Mouse (Mus musculus): ENCODE measurements around the gene Ube2r2. TPM values are rescaled to one million over a fixed set of nuclear protein-coding genes. Genes with fewer than 3 reads are reported as not detected.

The Ube2r2 gene
- polyA plus RNA-seq (2015; fragmentation: Nextera tagmentation; extraction: Ambion mirVana): 67.0 and 68.6 TPM in 2 replicates

- peak within 1 kb of the TSS; percentile 75 for H3K4me2 ChIP-seq
- H3K27me3 ChIP-seq (replicated peaks): no peaks in the 10 kb centered on the region
- peak within 1 kb of the TSS; percentile 98 for H3K27ac ChIP-seq
- H3K4me1 ChIP-seq: no peaks in the 10 kb centered on the region
- ATAC-seq (ENCODE audit: insufficient read depth, low FRiP score, low read depth): peak; percentile 70
- peak within 1 kb of the TSS; percentile 97 for H3K9ac ChIP-seq
- WGBS: under 1% methylated on average over 62 of the region's 65 CpGs
- H3K9me3 ChIP-seq: no peaks in the 10 kb centered on the region
- H3K36me3 ChIP-seq: no peaks in the 10 kb centered on the region
- peak within 1 kb of the TSS; percentile 93 for H3K4me3 ChIP-seq (replicated peaks)
Observed at GRCm38 (mm10) chr4:41135711-41136453, at the start of gene Ube2r2. Gene Ube2r2, plus strand, starts transcription at chr4:41135743.

GRCm38 (mm10) chr4:41086947-41087346 lies 48.6 kb upstream of the Ube2r2 start:
- WGBS: 71% methylated on average over 9 of the region's 9 CpGs
- no peak overlapping the region for H3K9ac ChIP-seq
- H3K4me2 ChIP-seq: no peak overlapping the region
- H3K4me3 ChIP-seq (replicated peaks): no peak overlapping the region
- H3K27me3 ChIP-seq (replicated peaks): no peaks in the 10 kb centered on the region
- no peaks in the 10 kb centered on the region for H3K36me3 ChIP-seq
- no peaks in the 10 kb centered on the region for H3K9me3 ChIP-seq
- peak; percentile 66; the same call in 1 of the 2 replicates for ATAC-seq (ENCODE audit: insufficient read depth, low FRiP score, low read depth)
- H3K4me1 ChIP-seq: no peaks in the 10 kb centered on the region
- no peak overlapping the region for H3K27ac ChIP-seq

GRCm38 (mm10) chr4:41087459-41088298 lies 47.9 kb upstream of the Ube2r2 start:
- Histone ChIP-seq H3K27ac (no peak overlapping the region), H3K27me3 (replicated peaks) (no peaks in the 10 kb centered on the region), H3K36me3 (no peaks in the 10 kb centered on the region), H3K4me3 (replicated peaks) (no peak overlapping the region), H3K9ac (no peak overlapping the region), H3K4me1 (no peaks in the 10 kb centered on the region), H3K4me2 (no peak overlapping the region), H3K9me3 (no peaks in the 10 kb centered on the region)
- peak; percentile 88 for ATAC-seq (ENCODE audit: insufficient read depth, low FRiP score, low read depth)
- 77% methylated on average over 16 of the region's 16 CpGs for WGBS

GRCm38 (mm10) chr4:41089189-41089588 lies 46.4 kb upstream of the Ube2r2 start:
- Histone ChIP-seq H3K27ac (peak overlapping the region; percentile 11; the same call in 1 of the 2 replicates), H3K4me2 (no peak overlapping the region), H3K36me3 (no peaks in the 10 kb centered on the region), H3K9ac (no peak overlapping the region), H3K4me1 (0 out of 2 replicates have a peak, but pooled peaks cover under 1% of the 10 kb centered on the region), H3K4me3 (replicated peaks) (no peak overlapping the region), H3K27me3 (replicated peaks) (no peaks in the 10 kb centered on the region), H3K9me3 (no peaks in the 10 kb centered on the region)
- ATAC-seq (ENCODE audit: insufficient read depth, low FRiP score, low read depth): no peak
- WGBS: 70% methylated on average over 4 of the region's 4 CpGs

GRCm38 (mm10) chr4:41089705-41090104 lies 45.8 kb upstream of the Ube2r2 start:
- H3K27me3 ChIP-seq (replicated peaks): no peaks in the 10 kb centered on the region
- H3K27ac ChIP-seq: peak overlapping the region; percentile 23; the same call in 1 of the 2 replicates
- H3K9me3 ChIP-seq: no peaks in the 10 kb centered on the region
- H3K9ac ChIP-seq: no peak overlapping the region
- no peaks in the 10 kb centered on the region for H3K36me3 ChIP-seq
- H3K4me3 ChIP-seq (replicated peaks): no peak overlapping the region
- H3K4me2 ChIP-seq: no peak overlapping the region
- ATAC-seq (ENCODE audit: insufficient read depth, low FRiP score, low read depth): no peak
- WGBS: 52% methylated on average over 2 of the region's 2 CpGs
- H3K4me1 ChIP-seq: peaks cover 5% of the 10 kb centered on the region; the same call in 1 of the 2 replicates

- H3K4me3 ChIP-seq (replicated peaks): no peak overlapping the region
- H3K4me1 ChIP-seq: peaks cover 15% of the 10 kb centered on the region; the same call in 1 of the 2 replicates
- no peak overlapping the region for H3K4me2 ChIP-seq
- H3K9me3 ChIP-seq: no peaks in the 10 kb centered on the region
- WGBS: 29% methylated on average over 3 of the region's 3 CpGs
- no peaks in the 10 kb centered on the region for H3K27me3 ChIP-seq (replicated peaks)
- H3K27ac ChIP-seq: no peak overlapping the region
- no peak for ATAC-seq (ENCODE audit: insufficient read depth, low FRiP score, low read depth)
- H3K9ac ChIP-seq: no peak overlapping the region
- no peaks in the 10 kb centered on the region for H3K36me3 ChIP-seq
Observed at GRCm38 (mm10) chr4:41091391-41091790, 44.2 kb upstream of the Ube2r2 start.

- H3K27me3 ChIP-seq (replicated peaks): no peaks in the 10 kb centered on the region
- no peak overlapping the region for H3K27ac ChIP-seq
- no peak overlapping the region for H3K9ac ChIP-seq
- no peak overlapping the region for H3K4me3 ChIP-seq (replicated peaks)
- H3K9me3 ChIP-seq: no peaks in the 10 kb centered on the region
- no peaks in the 10 kb centered on the region for H3K36me3 ChIP-seq
- H3K4me1 ChIP-seq: peaks cover 27% of the 10 kb centered on the region
- ATAC-seq (ENCODE audit: insufficient read depth, low FRiP score, low read depth): no peak
- 63% methylated on average over 1 of the region's 1 CpGs for WGBS
- H3K4me2 ChIP-seq: no peak overlapping the region
Observed at GRCm38 (mm10) chr4:41092958-41093357, 42.6 kb upstream of the Ube2r2 start.

GRCm38 (mm10) chr4:41094361-41094760 lies 41.2 kb upstream of the Ube2r2 start:
- H3K9ac ChIP-seq: no peak overlapping the region
- H3K27ac ChIP-seq: peak overlapping the region; percentile 31; the same call in 1 of the 2 replicates
- H3K4me1 ChIP-seq: peaks cover 34% of the 10 kb centered on the region
- no peaks in the 10 kb centered on the region for H3K9me3 ChIP-seq
- no peaks in the 10 kb centered on the region for H3K36me3 ChIP-seq
- H3K27me3 ChIP-seq (replicated peaks): peaks cover 4% of the 10 kb centered on the region; the same call in 1 of the 2 replicates
- WGBS: 43% methylated on average over 9 of the region's 9 CpGs
- peak; percentile 70 for ATAC-seq (ENCODE audit: insufficient read depth, low FRiP score, low read depth)
- no peak overlapping the region for H3K4me3 ChIP-seq (replicated peaks)
- no peak overlapping the region for H3K4me2 ChIP-seq

- H3K9ac ChIP-seq: no peak overlapping the region
- H3K36me3 ChIP-seq: no peaks in the 10 kb centered on the region
- H3K27me3 ChIP-seq (replicated peaks): peaks cover 4% of the 10 kb centered on the region; the same call in 1 of the 2 replicates
- 53% methylated on average over 8 of the region's 8 CpGs for WGBS
- peak overlapping the region; percentile 44 for H3K4me3 ChIP-seq (replicated peaks)
- peak; percentile 18 for ATAC-seq (ENCODE audit: insufficient read depth, low FRiP score, low read depth)
- H3K4me2 ChIP-seq: peak overlapping the region; percentile 91; the same call in 1 of the 2 replicates
- 0 out of 2 replicates have a peak overlapping the region, but pooled peaks have one; percentile 50 for H3K27ac ChIP-seq
- no peaks in the 10 kb centered on the region for H3K9me3 ChIP-seq
- peaks cover 34% of the 10 kb centered on the region for H3K4me1 ChIP-seq
Observed at GRCm38 (mm10) chr4:41096169-41096568, 39.4 kb upstream of the Ube2r2 start.

GRCm38 (mm10) chr4:41096794-41097193 lies 38.7 kb upstream of the Ube2r2 start:
- H3K27me3 ChIP-seq (replicated peaks): peaks cover 4% of the 10 kb centered on the region; the same call in 1 of the 2 replicates
- H3K9me3 ChIP-seq: no peaks in the 10 kb centered on the region
- ATAC-seq (ENCODE audit: insufficient read depth, low FRiP score, low read depth): no peak
- H3K4me2 ChIP-seq: peak overlapping the region; percentile 91; the same call in 1 of the 2 replicates
- H3K27ac ChIP-seq: no peak overlapping the region
- no peak overlapping the region for H3K9ac ChIP-seq
- WGBS: 70% methylated on average over 5 of the region's 5 CpGs
- peaks cover 34% of the 10 kb centered on the region for H3K4me1 ChIP-seq
- no peaks in the 10 kb centered on the region for H3K36me3 ChIP-seq
- H3K4me3 ChIP-seq (replicated peaks): peak overlapping the region; percentile 44

GRCm38 (mm10) chr4:41097381-41097780 lies 38.2 kb upstream of the Ube2r2 start:
- peak overlapping the region; percentile 6; the same call in 1 of the 2 replicates for H3K27ac ChIP-seq
- 55% methylated on average over 13 of the region's 13 CpGs for WGBS

More at GRCm38 (mm10) chr4:41097381-41097780, 38.2 kb upstream of the Ube2r2 start:
- H3K4me3 ChIP-seq (replicated peaks): peak overlapping the region; percentile 44
- H3K4me2 ChIP-seq: peak overlapping the region; percentile 91
- H3K9me3 ChIP-seq: no peaks in the 10 kb centered on the region
- H3K36me3 ChIP-seq: no peaks in the 10 kb centered on the region
- H3K9ac ChIP-seq: no peak overlapping the region
- ATAC-seq (ENCODE audit: insufficient read depth, low FRiP score, low read depth): no peak
- peaks cover 34% of the 10 kb centered on the region for H3K4me1 ChIP-seq
- H3K27me3 ChIP-seq (replicated peaks): peaks cover 4% of the 10 kb centered on the region; the same call in 1 of the 2 replicates
